In the genomic region with DNA sequence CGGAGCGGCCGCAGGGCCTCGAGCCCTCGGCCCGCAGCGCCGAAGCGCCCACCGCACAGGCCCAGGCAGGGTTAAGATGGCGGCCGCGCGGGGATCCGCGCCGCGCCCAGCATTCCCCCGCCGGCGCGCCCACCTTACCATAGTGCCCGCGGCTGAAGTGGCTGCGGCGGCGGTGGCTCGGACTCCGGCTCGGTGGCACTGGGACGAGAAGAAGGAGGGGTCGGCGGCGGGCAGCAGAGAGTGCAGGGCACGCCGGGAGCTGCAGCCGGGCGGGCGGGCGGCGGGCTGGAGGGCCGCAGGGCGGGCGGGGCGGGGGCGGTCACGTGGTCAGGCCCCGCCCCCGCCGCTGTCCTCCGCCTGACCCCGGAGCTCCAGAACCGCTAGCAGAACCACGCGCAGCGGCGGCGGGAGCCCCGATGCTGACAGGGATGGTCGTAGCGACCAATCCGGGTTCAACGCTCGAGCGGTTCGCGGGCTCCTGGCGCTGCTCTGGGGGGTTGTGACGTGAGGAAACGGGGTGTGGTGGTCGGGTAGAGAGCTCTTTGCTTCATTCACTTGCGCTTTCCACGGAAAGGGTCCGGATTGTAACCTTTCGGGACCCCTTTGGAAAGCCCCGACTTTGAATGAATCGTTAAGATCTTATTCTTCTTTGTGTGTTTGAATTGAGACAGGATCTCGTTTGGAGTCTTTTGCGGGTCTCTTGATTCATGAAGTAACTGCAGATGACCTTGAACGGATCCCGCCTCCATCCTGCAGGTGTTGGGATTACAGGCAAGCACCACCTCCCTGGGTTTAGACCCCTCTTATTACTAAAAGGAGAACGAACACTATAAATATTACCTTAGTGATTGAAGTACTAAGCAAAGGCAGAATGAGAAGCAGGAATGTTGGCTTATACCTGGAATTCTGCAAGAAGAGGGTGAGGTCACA, we compare ENCODE assay signal across 8 mouse cellular contexts. TPM values are rescaled to one million over a fixed set of nuclear protein-coding genes. Genes with fewer than 3 reads are reported as not detected.
A peak's percentile ranks its signal among the peaks of the same experiment; 100 is the strongest.
DNase-seq lines count a peak whose midpoint lies in the region; ATAC-seq and TF ChIP-seq lines count a peak whose summit lies in the region.

Gene Cfl2, minus strand, starts transcription at position 272 of the 930 bp plus-strand sequence.

- no peaks in the 10 kb centered on the region for H3K27me3 ChIP-seq in lung, embryonic 15.5 days

- peak; percentile 73 for ATAC-seq in frontal cortex, adult (ENCODE audit: low TSS enrichment)
- peak; percentile 67 to 85 for ATAC-seq in hematopoietic stem cell, adult 5-6 weeks (replicated peaks in 1 of 2; ENCODE audit: insufficient read depth in 1 of 2, low FRiP score in 2 of 2, low TSS enrichment in 1 of 2, low read depth in 1 of 2, poor library complexity in 2 of 2, severe bottlenecking in 2 of 2)
- ATAC-seq in lung, embryonic 15.5 days (ENCODE audit: borderline replicate concordance, extremely low read depth, low FRiP score, low TSS enrichment) = peak; percentile 94

- under 1% methylated on average over 41 of the region's 82 CpGs for WGBS in lung, embryonic 15.5 days
- under 1% methylated on average over 82 of the region's 82 CpGs for WGBS in olfactory bulb, adult 2 months

- no peak for TF ChIP-seq CTCF in olfactory bulb, adult 2 months (IDR thresholded peaks at IDR 0.05; ENCODE audit: insufficient read depth, low read depth, low read length)

- peaks cover 15% of the 10 kb centered on the region for H3K36me3 ChIP-seq in lung, embryonic 15.5 days

- H3K4me1 ChIP-seq in lung, embryonic 15.5 days = peaks cover 17% of the 10 kb centered on the region
- peaks cover 2% of the 10 kb centered on the region for H3K4me1 ChIP-seq in olfactory bulb, adult 2 months (ENCODE audit: control insufficient read depth, insufficient read depth, low read length)

- TF ChIP-seq POLR2A in olfactory bulb, adult 2 months (IDR thresholded peaks at IDR 0.05; ENCODE audit: insufficient read depth, low read depth, low read length) = peak; percentile 78; the same call in 1 of the 2 replicates

- peak within 1 kb of the TSS; percentile 98 for H3K27ac ChIP-seq in lung, embryonic 15.5 days
- H3K27ac ChIP-seq in olfactory bulb, adult 2 months (ENCODE audit: insufficient read depth, low read depth, low read length) = peak within 1 kb of the TSS; percentile 97

- peak within 1 kb of the TSS; percentile 99 for H3K9ac ChIP-seq in lung, embryonic 15.5 days

- peak within 1 kb of the TSS; percentile 84 for H3K4me3 ChIP-seq in lung, embryonic 15.5 days
- peak within 1 kb of the TSS; percentile 98 for H3K4me3 ChIP-seq in olfactory bulb, adult 2 months (ENCODE audit: insufficient read depth, low read depth, low read length)

- peak within 1 kb of the TSS; percentile 71 for H3K4me2 ChIP-seq in lung, embryonic 15.5 days

- peak; percentile 88 for DNase-seq in MN1 (ENCODE audit: low spot score)
- peak; percentile 85 for DNase-seq in cerebellum, adult 8-10 months
- DNase-seq in layer of hippocampus, adult 9-10 months (ENCODE audit: low spot score) = peak; percentile 52
- peak; percentile 65 to 71 for DNase-seq in thymus, adult 18-20 months

- H3K9me3 ChIP-seq in lung, embryonic 15.5 days = no peaks in the 10 kb centered on the region

RNA-seq across cellular contexts. Expression of gene Cfl2, which starts in this region (rescaled TPM):
- total RNA-seq in hematopoietic stem cell, adult 5-6 weeks (2017) = 26.1 and 51.2 TPM in 2 replicates
- polyA plus RNA-seq in lung, embryonic 15.5 days (2015; fragmentation: Nextera tagmentation; extraction: Ambion mirVana) = 178 and 182 TPM in 2 replicates
- polyA plus RNA-seq in olfactory bulb, adult 2 months (2012; ENCODE audit: insufficient read depth, insufficient read length, low replicate concordance, missing spikeins) = not detected in 2 replicates

Comparison
In these comparisons a context has a peak if more than half of its experiments do, and no peak if none do; other contexts are left out.
1. Peak in every context shown above with its lines: DNase-seq, ATAC-seq, H3K4me3 ChIP-seq and H3K27ac ChIP-seq.